Mouse (Mus musculus) stomach, embryonic 15.5 days (tissue): ENCODE data around the gene Fbxw21. TPM values are rescaled to one million over a fixed set of nuclear protein-coding genes. Genes with fewer than 3 reads are reported as not detected.
"Not testable (repeated sequence)": the region's sequence is repeated elsewhere in the genome, so short reads cannot be mapped to it uniquely, and the experiment has no call there.

ENCODE experiments used
- ATAC-seq: fragments of 200-750 bp; cut with Nextera tagmentation; 2 replicates; pipeline ENCODE4 v1.8.0; 2017; ENCODE audit warnings: low read depth, moderate number of reproducible peaks, moderate TSS enrichment; ENCODE audit not compliant: insufficient read depth, low FRiP score
- H3K27ac ChIP-seq: fragments of 300-500 bp; sonication (generic); 2 replicates; pipeline ENCODE4 v1.5.1; 2015; ENCODE audit warnings: mild to moderate bottlenecking, inconsistent platforms
- H3K27me3 ChIP-seq: fragments of 300-500 bp; sonication (generic); replicated peaks from 2 replicates; pipeline ENCODE4 v1.6.1; 2015; ENCODE audit warnings: inconsistent platforms
- H3K36me3 ChIP-seq: fragments of 300-500 bp; sonication (generic); 2 replicates; pipeline ENCODE4 v1.6.1; 2015; ENCODE audit warnings: inconsistent platforms
- H3K4me1 ChIP-seq: fragments of 300-500 bp; sonication (generic); 2 replicates; pipeline ENCODE4 v1.6.1; 2015; ENCODE audit warnings: inconsistent platforms
- H3K4me2 ChIP-seq: fragments of 300-500 bp; sonication (generic); 2 replicates; pipeline ENCODE4 v1.6.1; 2015; ENCODE audit warnings: mild to moderate bottlenecking, inconsistent platforms
- H3K4me3 ChIP-seq: fragments of 300-500 bp; sonication (generic); replicated peaks from 2 replicates; pipeline ENCODE4 v1.5.1; 2015; ENCODE audit warnings: inconsistent platforms
- H3K9ac ChIP-seq: fragments of 300-500 bp; sonication (generic); 2 replicates; pipeline ENCODE4 v1.6.1; 2015; ENCODE audit warnings: inconsistent platforms
- H3K9me3 ChIP-seq: fragments of 300-500 bp; sonication (generic); 2 replicates; pipeline ENCODE4 v1.6.1; 2016; ENCODE audit warnings: inconsistent platforms
- WGBS: fragments of 180-500 bp; shearing (Covaris S2); methylation state at CpG from one replicate; pipeline ENCODE4 v1.1.7; 2015; 5-methylcytosine and 5-hydroxymethylcytosine counted together
- polyA plus RNA-seq: library from polyadenylated mRNA; unstranded; fragments of >200 nt; fragmentation: Nextera tagmentation; extraction: Ambion mirVana; gene quantifications from 2 replicates; pipeline ENCODE4 v1.2.1, GENCODE M21; 2015

Gene Fbxw21
- polyA plus RNA-seq: not detected in 2 replicates

- no peak for ATAC-seq
- H3K4me2 ChIP-seq: no peak within 1 kb of the TSS
- H3K27me3 ChIP-seq: no peaks in the 10 kb centered on the region
- H3K36me3 ChIP-seq: no peaks in the 10 kb centered on the region
- no peaks in the 10 kb centered on the region for H3K4me1 ChIP-seq
- H3K9ac ChIP-seq: no peak within 1 kb of the TSS
- WGBS: 68% methylated on average over 3 of the region's 3 CpGs
- no peak within 1 kb of the TSS for H3K4me3 ChIP-seq
- H3K27ac ChIP-seq: no peak within 1 kb of the TSS
- no peaks in the 10 kb centered on the region for H3K9me3 ChIP-seq
Measured at GRCm38 (mm10) chr9:109161941-109162340, at the start of gene Fbxw21. Gene Fbxw21 (minus strand): TSS chr9:109162041.

- WGBS: 64% methylated on average over 1 of the region's 1 CpGs
- not testable (repeated sequence) for H3K9me3 ChIP-seq
Measured at GRCm38 (mm10) chr9:109201347-109201746, 39.5 kb upstream of the Fbxw21 start.

GRCm38 (mm10) chr9:109200349-109200748, 38.5 kb upstream of the Fbxw21 start:
- Histone ChIP-seq H3K9ac (no peak overlapping the region), H3K36me3 (no peaks in the 10 kb centered on the region), H3K4me3 (no peak overlapping the region), H3K27ac (no peak overlapping the region), H3K9me3 (no peaks in the 10 kb centered on the region), H3K27me3 (no peaks in the 10 kb centered on the region), H3K4me2 (no peak overlapping the region), H3K4me1 (no peaks in the 10 kb centered on the region)
- WGBS: 92% methylated on average over 1 of the region's 1 CpGs
- ATAC-seq: no peak

More at GRCm38 (mm10) chr9:109201347-109201746, 39.5 kb upstream of the Fbxw21 start:
- H3K4me3 ChIP-seq, H3K4me1 ChIP-seq, H3K4me2 ChIP-seq, H3K9ac ChIP-seq, ATAC-seq, H3K36me3 ChIP-seq, H3K27ac ChIP-seq, H3K27me3 ChIP-seq: not testable (repeated sequence)

GRCm38 (mm10) chr9:109199353-109199752, 37.5 kb upstream of the Fbxw21 start:
- ATAC-seq: no peak
- no peaks in the 10 kb centered on the region for H3K36me3 ChIP-seq
- H3K4me3 ChIP-seq: no peak overlapping the region
- H3K4me1 ChIP-seq: no peaks in the 10 kb centered on the region
- no peak overlapping the region for H3K9ac ChIP-seq
- 49% methylated on average over 1 of the region's 1 CpGs for WGBS
- no peaks in the 10 kb centered on the region for H3K27me3 ChIP-seq
- H3K4me2 ChIP-seq: no peak overlapping the region
- H3K9me3 ChIP-seq: no peaks in the 10 kb centered on the region
- no peak overlapping the region for H3K27ac ChIP-seq

GRCm38 (mm10) chr9:109195875-109196274, 34.0 kb upstream of the Fbxw21 start, which contains the start of gene Fbxw13:
Gene Fbxw13 (minus strand): TSS chr9:109195975.
- not testable (repeated sequence) for H3K36me3 ChIP-seq, H3K4me1 ChIP-seq, H3K27ac ChIP-seq, H3K9ac ChIP-seq, ATAC-seq, H3K4me3 ChIP-seq, H3K4me2 ChIP-seq, H3K27me3 ChIP-seq, H3K9me3 ChIP-seq
- WGBS: 76% methylated on average over 3 of the region's 3 CpGs

- Histone ChIP-seq H3K27me3 (no peaks in the 10 kb centered on the region), H3K9ac (no peak overlapping the region), H3K4me2 (no peak overlapping the region), H3K4me1 (no peaks in the 10 kb centered on the region), H3K36me3 (no peaks in the 10 kb centered on the region), H3K27ac (no peak overlapping the region), H3K4me3 (no peak overlapping the region), H3K9me3 (no peaks in the 10 kb centered on the region)
- no peak for ATAC-seq
- WGBS: 79% methylated on average over 1 of the region's 1 CpGs
Measured at GRCm38 (mm10) chr9:109177208-109177607, 15.4 kb upstream of the Fbxw21 start.

- H3K27me3 ChIP-seq: no peaks in the 10 kb centered on the region
- no peak for ATAC-seq
- H3K36me3 ChIP-seq: no peaks in the 10 kb centered on the region
- H3K4me1 ChIP-seq: no peaks in the 10 kb centered on the region
- no peak overlapping the region for H3K4me2 ChIP-seq
- 79% methylated on average over 1 of the region's 1 CpGs for WGBS
- no peak overlapping the region for H3K27ac ChIP-seq
- H3K9me3 ChIP-seq: no peaks in the 10 kb centered on the region
- H3K9ac ChIP-seq: no peak overlapping the region
- H3K4me3 ChIP-seq: no peak overlapping the region
Measured at GRCm38 (mm10) chr9:109176301-109176700, 14.5 kb upstream of the Fbxw21 start.

- H3K27me3 ChIP-seq: no peaks in the 10 kb centered on the region
- H3K27ac ChIP-seq: no peak overlapping the region
- no peaks in the 10 kb centered on the region for H3K36me3 ChIP-seq
- H3K4me1 ChIP-seq: no peaks in the 10 kb centered on the region
- ATAC-seq: no peak
- H3K4me3 ChIP-seq: no peak overlapping the region
- no peak overlapping the region for H3K9ac ChIP-seq
- no peak overlapping the region for H3K4me2 ChIP-seq
- H3K9me3 ChIP-seq: no peaks in the 10 kb centered on the region
Measured at GRCm38 (mm10) chr9:109167316-109167715, 5.5 kb upstream of the Fbxw21 start.

GRCm38 (mm10) chr9:109140414-109140813, 21.4 kb downstream of the Fbxw21 start:
- not testable (repeated sequence) for H3K36me3 ChIP-seq, H3K9me3 ChIP-seq, H3K4me2 ChIP-seq, H3K4me3 ChIP-seq, H3K9ac ChIP-seq, H3K27me3 ChIP-seq, ATAC-seq, H3K27ac ChIP-seq, H3K4me1 ChIP-seq
- 61% methylated on average over 4 of the region's 4 CpGs for WGBS

GRCm38 (mm10) chr9:109130076-109130475, 31.8 kb downstream of the Fbxw21 start:
- ATAC-seq: no peak
- no peak overlapping the region for H3K4me2 ChIP-seq
- 87% methylated on average over 5 of the region's 5 CpGs for WGBS
- no peak overlapping the region for H3K4me3 ChIP-seq
- H3K4me1 ChIP-seq: no peaks in the 10 kb centered on the region
- H3K27ac ChIP-seq: no peak overlapping the region
- no peaks in the 10 kb centered on the region for H3K9me3 ChIP-seq
- H3K27me3 ChIP-seq: no peaks in the 10 kb centered on the region
- no peak overlapping the region for H3K9ac ChIP-seq
- no peaks in the 10 kb centered on the region for H3K36me3 ChIP-seq

- H3K36me3 ChIP-seq: no peaks in the 10 kb centered on the region
- no peak overlapping the region for H3K9ac ChIP-seq
- H3K27ac ChIP-seq: no peak overlapping the region
- no peak overlapping the region for H3K4me3 ChIP-seq
- no peaks in the 10 kb centered on the region for H3K9me3 ChIP-seq
- H3K27me3 ChIP-seq: no peaks in the 10 kb centered on the region
- WGBS: 47% methylated on average over 3 of the region's 3 CpGs
- no peaks in the 10 kb centered on the region for H3K4me1 ChIP-seq
- no peak overlapping the region for H3K4me2 ChIP-seq
- ATAC-seq: no peak
Measured at GRCm38 (mm10) chr9:109128211-109128610, 33.6 kb downstream of the Fbxw21 start.

GRCm38 (mm10) chr9:109127076-109127475, 34.8 kb downstream of the Fbxw21 start:
- H3K9ac ChIP-seq: no peak overlapping the region
- no peak for ATAC-seq

GRCm38 (mm10) chr9:109125481-109125880, 36.4 kb downstream of the Fbxw21 start:
- H3K9me3 ChIP-seq: no peaks in the 10 kb centered on the region
- no peaks in the 10 kb centered on the region for H3K27me3 ChIP-seq
- no peaks in the 10 kb centered on the region for H3K36me3 ChIP-seq
- WGBS: 54% methylated on average over 3 of the region's 3 CpGs
- no peak for ATAC-seq
- no peak overlapping the region for H3K9ac ChIP-seq
- no peak overlapping the region for H3K4me2 ChIP-seq
- H3K4me1 ChIP-seq: no peaks in the 10 kb centered on the region
- H3K4me3 ChIP-seq: no peak overlapping the region
- no peak overlapping the region for H3K27ac ChIP-seq

More at GRCm38 (mm10) chr9:109127076-109127475, 34.8 kb downstream of the Fbxw21 start:
- H3K4me2 ChIP-seq: no peak overlapping the region
- no peaks in the 10 kb centered on the region for H3K9me3 ChIP-seq
- H3K27me3 ChIP-seq: no peaks in the 10 kb centered on the region
- H3K27ac ChIP-seq: no peak overlapping the region
- no peaks in the 10 kb centered on the region for H3K36me3 ChIP-seq
- WGBS: 68% methylated on average over 4 of the region's 4 CpGs
- H3K4me1 ChIP-seq: no peaks in the 10 kb centered on the region
- no peak overlapping the region for H3K4me3 ChIP-seq
